Mouse (Mus musculus): ENCODE results near the gene Idnk. TPM values are rescaled to one million over a fixed set of nuclear protein-coding genes. Genes with fewer than 3 reads are reported as not detected.

The Idnk gene
- polyA plus RNA-seq, 1 experiment from 2014 or later: 39.4 TPM

GRCm38 (mm10) chr13:58181607-58182551 is 24.4 kb downstream of the Idnk start:
- no peak overlapping the region for H3K4me2 ChIP-seq
- H3K27ac ChIP-seq: peak overlapping the region; percentile 48
- peaks cover 77% of the 10 kb centered on the region for H3K36me3 ChIP-seq

GRCm38 (mm10) chr13:58184111-58184510 is 26.7 kb downstream of the Idnk start:
- no peaks in the 10 kb centered on the region for H3K27me3 ChIP-seq
- H3K9ac ChIP-seq: no peak overlapping the region
- H3K4me2 ChIP-seq: no peak overlapping the region
- 0 out of 2 replicates have a peak, but pooled peaks cover 10% of the 10 kb centered on the region for H3K4me1 ChIP-seq
- H3K36me3 ChIP-seq: peaks cover 75% of the 10 kb centered on the region
- H3K4me3 ChIP-seq (replicated peaks): no peak overlapping the region
- H3K27ac ChIP-seq: no peak overlapping the region
- ATAC-seq (replicated peaks; ENCODE audit: low FRiP score): no peak
- no peaks in the 10 kb centered on the region for H3K9me3 ChIP-seq (replicated peaks)
- WGBS: 80% methylated on average over 3 of the region's 3 CpGs

More at GRCm38 (mm10) chr13:58181607-58182551, 24.4 kb downstream of the Idnk start:
- Histone ChIP-seq H3K9me3 (replicated peaks) (no peaks in the 10 kb centered on the region), H3K27me3 (no peaks in the 10 kb centered on the region), H3K4me3 (replicated peaks) (no peak overlapping the region), H3K9ac (no peak overlapping the region), H3K4me1 (0 out of 2 replicates have a peak, but pooled peaks cover 10% of the 10 kb centered on the region)
- WGBS: 66% methylated on average over 14 of the region's 14 CpGs
- no peak for ATAC-seq (replicated peaks; ENCODE audit: low FRiP score)

DNA sequence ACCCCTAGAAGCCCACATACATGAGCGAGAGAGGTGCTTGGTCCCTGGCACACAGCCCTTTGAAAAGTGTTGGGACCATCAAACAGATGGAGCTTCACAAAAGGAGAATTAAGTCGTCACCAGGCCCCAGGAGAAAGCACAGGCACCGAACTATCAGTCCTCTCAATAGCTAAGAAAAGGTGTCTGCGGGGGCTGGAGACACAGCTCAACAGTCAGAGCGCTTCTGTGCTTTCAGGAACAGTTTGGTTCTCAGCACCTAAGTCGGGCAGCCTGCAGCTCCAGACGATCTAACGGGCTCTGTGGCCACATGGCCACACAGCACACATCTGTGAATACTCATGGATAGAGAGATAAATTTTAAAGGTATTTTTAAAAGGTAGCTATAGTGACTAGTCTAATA is 28.8 kb downstream of the Idnk start:
- no peak overlapping the region for H3K4me2 ChIP-seq
- 0 out of 2 replicates have a peak, but pooled peaks cover 6% of the 10 kb centered on the region for H3K4me1 ChIP-seq
- ATAC-seq (replicated peaks; ENCODE audit: low FRiP score): no peak
- H3K36me3 ChIP-seq: peaks cover 73% of the 10 kb centered on the region
- H3K9me3 ChIP-seq (replicated peaks): no peaks in the 10 kb centered on the region
- H3K9ac ChIP-seq: no peak overlapping the region
- no peak overlapping the region for H3K4me3 ChIP-seq (replicated peaks)
- no peaks in the 10 kb centered on the region for H3K27me3 ChIP-seq
- 86% methylated on average over 8 of the region's 8 CpGs for WGBS
- no peak overlapping the region for H3K27ac ChIP-seq

DNA sequence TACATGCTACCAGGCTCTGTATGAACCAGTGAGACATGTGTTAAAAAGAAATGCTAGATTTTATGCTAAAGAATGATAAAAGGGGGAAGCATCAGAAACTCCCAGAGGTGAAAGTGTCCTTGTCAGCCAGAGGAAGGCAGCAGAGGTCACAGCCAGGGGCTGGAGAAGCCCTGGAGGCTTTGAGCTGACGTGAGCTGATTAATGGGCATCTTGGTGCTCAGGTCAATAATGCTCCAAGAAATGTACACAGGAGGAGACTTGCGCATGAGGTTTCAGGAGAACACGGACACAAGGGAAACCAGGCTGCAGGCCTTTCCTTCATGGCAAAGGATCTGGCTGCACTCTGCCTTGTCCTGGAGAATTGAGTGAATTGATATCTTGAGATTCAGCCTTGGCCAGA is 30.3 kb downstream of the Idnk start:
- Histone ChIP-seq H3K36me3 (peaks cover 77% of the 10 kb centered on the region), H3K27ac (no peak overlapping the region), H3K9me3 (replicated peaks) (no peaks in the 10 kb centered on the region), H3K4me1 (0 out of 2 replicates have a peak, but pooled peaks cover 2% of the 10 kb centered on the region), H3K4me3 (replicated peaks) (no peak overlapping the region), H3K27me3 (no peaks in the 10 kb centered on the region), H3K4me2 (no peak overlapping the region), H3K9ac (no peak overlapping the region)
- no peak for ATAC-seq (replicated peaks; ENCODE audit: low FRiP score)
- 85% methylated on average over 3 of the region's 3 CpGs for WGBS

GRCm38 (mm10) chr13:58188412-58188811 is 31.0 kb downstream of the Idnk start:
- Histone ChIP-seq H3K4me3 (replicated peaks) (no peak overlapping the region), H3K36me3 (peaks cover 77% of the 10 kb centered on the region), H3K27ac (no peak overlapping the region), H3K9ac (no peak overlapping the region), H3K4me2 (no peak overlapping the region), H3K4me1 (no peaks in the 10 kb centered on the region), H3K27me3 (no peaks in the 10 kb centered on the region), H3K9me3 (replicated peaks) (no peaks in the 10 kb centered on the region)
- WGBS: 64% methylated on average over 4 of the region's 4 CpGs
- no peak for ATAC-seq (replicated peaks; ENCODE audit: low FRiP score)

DNA sequence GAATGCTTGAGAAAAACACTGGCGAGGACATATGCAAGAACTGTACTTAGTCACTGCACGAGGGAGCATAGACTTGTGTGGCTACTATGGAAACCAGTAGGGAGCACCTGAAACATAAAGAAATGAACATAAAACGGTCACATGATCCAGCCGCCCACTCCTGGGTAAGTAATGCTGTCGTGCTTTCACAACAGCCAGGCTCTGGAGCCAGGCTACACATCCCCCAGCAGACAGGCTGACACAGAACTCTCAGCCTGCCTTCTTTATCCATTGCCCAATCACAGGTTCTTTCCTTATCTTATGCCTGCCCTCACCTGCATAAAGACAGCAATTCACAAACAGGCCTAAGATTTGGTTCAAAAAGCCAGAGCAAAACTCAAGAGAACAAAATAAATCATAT is 32.0 kb downstream of the Idnk start:
- Histone ChIP-seq H3K9me3 (replicated peaks) (no peaks in the 10 kb centered on the region), H3K36me3 (peaks cover 79% of the 10 kb centered on the region)
- ATAC-seq (replicated peaks; ENCODE audit: low FRiP score): no peak

GRCm38 (mm10) chr13:58191516-58191915 is 34.1 kb downstream of the Idnk start:
- Histone ChIP-seq H3K4me2 (no peak overlapping the region), H3K9ac (no peak overlapping the region), H3K4me1 (no peaks in the 10 kb centered on the region), H3K9me3 (replicated peaks) (no peaks in the 10 kb centered on the region), H3K27ac (no peak overlapping the region), H3K36me3 (peaks cover 85% of the 10 kb centered on the region), H3K4me3 (replicated peaks) (no peak overlapping the region), H3K27me3 (no peaks in the 10 kb centered on the region)
- ATAC-seq (replicated peaks; ENCODE audit: low FRiP score): no peak
- WGBS: 99% methylated on average over 14 of the region's 14 CpGs

More for the DNA sequence above, 32.0 kb downstream of the Idnk start:
- H3K27ac ChIP-seq: no peak overlapping the region
- H3K9ac ChIP-seq: no peak overlapping the region
- no peaks in the 10 kb centered on the region for H3K4me1 ChIP-seq
- 64% methylated on average over 5 of the region's 5 CpGs for WGBS
- no peak overlapping the region for H3K4me3 ChIP-seq (replicated peaks)
- no peak overlapping the region for H3K4me2 ChIP-seq
- no peaks in the 10 kb centered on the region for H3K27me3 ChIP-seq

GRCm38 (mm10) chr13:58192146-58192545 is 34.7 kb downstream of the Idnk start:
- no peaks in the 10 kb centered on the region for H3K9me3 ChIP-seq (replicated peaks)
- H3K27me3 ChIP-seq: no peaks in the 10 kb centered on the region
- H3K4me3 ChIP-seq (replicated peaks): no peak overlapping the region
- H3K9ac ChIP-seq: no peak overlapping the region
- H3K36me3 ChIP-seq: peaks cover 85% of the 10 kb centered on the region
- no peaks in the 10 kb centered on the region for H3K4me1 ChIP-seq
- H3K4me2 ChIP-seq: no peak overlapping the region
- 93% methylated on average over 6 of the region's 6 CpGs for WGBS
- H3K27ac ChIP-seq: no peak overlapping the region
- no peak for ATAC-seq (replicated peaks; ENCODE audit: low FRiP score)

DNA sequence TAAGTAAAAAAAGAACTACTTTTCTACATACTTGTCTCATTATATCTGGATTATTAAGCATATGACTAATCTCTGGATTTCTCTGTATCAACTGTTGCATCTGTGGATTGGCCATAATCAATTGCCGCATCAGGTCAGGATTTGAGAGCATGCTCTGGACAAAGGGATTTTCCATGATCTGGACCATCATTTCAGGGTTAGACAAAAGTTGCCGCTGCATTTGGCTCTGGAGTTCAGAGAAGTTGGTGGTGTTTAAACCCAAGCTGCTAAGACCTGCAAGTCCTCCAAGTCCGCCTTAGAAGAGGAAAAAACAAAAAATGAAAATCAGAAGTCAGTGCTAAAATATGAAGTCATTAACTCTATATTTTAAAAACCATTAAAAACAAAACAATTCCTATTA is 35.8 kb downstream of the Idnk start:
- no peaks in the 10 kb centered on the region for H3K27me3 ChIP-seq
- no peak overlapping the region for H3K27ac ChIP-seq
- H3K4me1 ChIP-seq: no peaks in the 10 kb centered on the region
- no peak for ATAC-seq (replicated peaks; ENCODE audit: low FRiP score)
- 94% methylated on average over 3 of the region's 3 CpGs for WGBS
- no peak overlapping the region for H3K4me2 ChIP-seq
- peaks cover 84% of the 10 kb centered on the region for H3K36me3 ChIP-seq
- H3K9ac ChIP-seq: no peak overlapping the region
- H3K4me3 ChIP-seq (replicated peaks): no peak overlapping the region
- no peaks in the 10 kb centered on the region for H3K9me3 ChIP-seq (replicated peaks)

DNA sequence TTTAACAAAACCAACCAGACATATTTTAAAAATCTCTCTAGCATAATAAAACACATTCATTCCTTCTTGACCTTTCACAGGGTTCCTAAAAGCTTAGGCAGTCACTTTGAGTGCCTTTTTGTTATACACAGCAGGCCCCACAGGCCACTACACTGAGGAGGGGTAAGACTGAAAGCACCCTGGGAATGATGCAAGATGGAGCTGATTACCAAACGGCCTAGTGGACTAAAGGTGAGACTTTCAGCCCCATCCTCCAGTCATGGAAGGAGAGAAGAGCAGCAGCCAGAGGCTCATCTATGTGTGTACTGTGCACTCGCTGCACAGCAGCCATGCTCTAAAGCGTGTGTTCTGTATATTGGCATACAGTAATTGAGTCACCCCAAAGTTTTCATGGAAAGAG is 37.5 kb downstream of the Idnk start:
- Histone ChIP-seq H3K4me2 (no peak overlapping the region), H3K27ac (no peak overlapping the region), H3K27me3 (no peaks in the 10 kb centered on the region), H3K36me3 (peaks cover 72% of the 10 kb centered on the region), H3K4me3 (replicated peaks) (no peak overlapping the region), H3K4me1 (0 out of 2 replicates have a peak, but pooled peaks cover 2% of the 10 kb centered on the region), H3K9me3 (replicated peaks) (no peaks in the 10 kb centered on the region), H3K9ac (no peak overlapping the region)
- WGBS: 86% methylated on average over 3 of the region's 3 CpGs
- ATAC-seq (replicated peaks; ENCODE audit: low FRiP score): no peak

DNA sequence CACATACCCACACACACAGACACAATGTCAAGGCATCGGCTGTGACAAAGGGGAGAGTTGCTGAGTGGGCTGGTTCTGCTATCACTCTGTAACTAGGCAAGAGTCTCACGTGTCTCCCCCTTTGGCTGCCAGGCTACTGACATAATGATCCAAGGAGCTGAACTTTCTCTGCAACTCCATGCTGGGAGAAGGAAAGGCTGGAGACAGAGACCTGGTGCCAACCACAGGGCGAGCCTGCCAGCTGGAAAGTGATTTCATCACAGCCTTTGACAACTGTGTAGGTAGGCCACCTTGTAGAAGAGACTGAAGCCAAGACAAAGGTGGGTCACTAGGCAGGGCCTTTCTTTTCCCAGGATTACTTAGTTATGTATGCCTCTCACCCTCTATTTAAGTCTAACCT is 39.8 kb downstream of the Idnk start:
- Histone ChIP-seq H3K36me3 (peaks cover 51% of the 10 kb centered on the region), H3K4me2 (no peak overlapping the region), H3K9ac (no peak overlapping the region), H3K4me1 (0 out of 2 replicates have a peak, but pooled peaks cover 2% of the 10 kb centered on the region), H3K9me3 (replicated peaks) (no peaks in the 10 kb centered on the region), H3K4me3 (replicated peaks) (no peak overlapping the region), H3K27me3 (no peaks in the 10 kb centered on the region), H3K27ac (no peak overlapping the region)
- ATAC-seq (replicated peaks; ENCODE audit: low FRiP score): no peak
- 87% methylated on average over 3 of the region's 3 CpGs for WGBS

DNA sequence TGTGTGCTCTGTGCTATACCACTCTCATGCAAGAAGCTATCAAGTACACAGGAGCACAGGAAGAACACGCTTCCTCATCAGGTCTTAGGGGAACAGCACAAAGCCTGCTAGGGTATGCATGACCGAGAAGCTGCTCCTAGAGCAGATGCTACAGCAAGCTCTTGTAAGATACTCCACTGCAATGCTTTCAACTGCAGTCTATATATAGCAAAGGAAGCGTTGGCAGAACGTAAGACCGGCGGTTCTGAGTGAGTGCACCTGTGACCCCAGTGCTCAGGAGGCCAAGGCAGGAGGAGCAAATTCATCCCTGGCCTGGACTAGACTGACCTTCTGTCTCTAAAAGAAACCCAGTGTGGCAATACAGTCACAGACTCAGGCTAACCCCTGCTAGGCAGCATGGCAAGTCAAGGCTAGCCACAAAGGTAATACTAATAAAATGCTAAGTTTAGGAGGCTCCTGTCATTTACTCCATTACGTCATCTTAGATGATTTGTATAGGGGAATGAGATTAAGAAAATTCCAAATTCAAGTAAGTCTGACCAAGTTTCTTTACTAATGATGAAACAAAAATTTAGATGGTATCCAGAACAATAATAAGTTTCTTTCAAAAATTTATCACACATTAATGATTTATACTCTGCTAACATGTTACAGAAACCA is 40.7 kb downstream of the Idnk start:
- Histone ChIP-seq H3K27me3 (no peaks in the 10 kb centered on the region), H3K4me1 (0 out of 2 replicates have a peak, but pooled peaks cover 2% of the 10 kb centered on the region), H3K9me3 (replicated peaks) (no peaks in the 10 kb centered on the region), H3K9ac (no peak overlapping the region), H3K36me3 (peaks cover 43% of the 10 kb centered on the region), H3K4me3 (replicated peaks) (no peak overlapping the region), H3K4me2 (no peak overlapping the region), H3K27ac (no peak overlapping the region)
- no peak for ATAC-seq (replicated peaks; ENCODE audit: low FRiP score)
- 74% methylated on average over 7 of the region's 7 CpGs for WGBS
